Mouse (Mus musculus) A20 (cell line): ENCODE results near the gene Tsc22d3.
"Not testable (repeated sequence)": the region's sequence is repeated elsewhere in the genome, so short reads cannot be mapped to it uniquely, and the experiment has no call there.

ENCODE experiments used
- DNase-seq: peaks from one replicate; pipeline ENCODE4 v3.0.0-alpha.2; 2011; ENCODE audit warnings: low read depth, low spot score

Tsc22d3 gene

DNA sequence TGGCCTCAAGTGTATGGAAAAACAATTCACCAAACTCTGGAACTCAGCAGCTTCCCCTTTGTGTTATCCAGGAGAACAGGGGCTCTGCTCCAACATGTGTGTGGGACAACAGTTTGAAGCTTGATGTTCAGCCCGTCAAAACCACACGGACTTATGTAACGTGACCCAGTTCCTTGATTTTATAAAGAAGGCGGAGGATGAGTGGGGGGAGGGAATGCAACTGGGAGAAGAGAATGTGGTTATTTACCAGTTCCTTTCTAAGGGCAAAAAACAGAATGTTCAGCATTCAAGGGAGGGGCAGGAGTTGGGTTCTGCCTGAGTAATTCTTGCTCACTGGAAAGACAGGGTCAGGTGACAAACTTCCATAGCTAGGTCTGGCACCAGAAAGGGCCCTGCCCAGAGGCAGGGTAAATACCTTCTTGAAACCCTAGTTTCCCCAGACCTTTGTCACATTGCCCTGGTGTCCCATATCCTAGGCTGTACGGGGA is 71.3 kb downstream of the Tsc22d3 start:
- DNase-seq: no peak

GRCm38 (mm10) chrX:140527231-140527630 is 73.2 kb downstream of the Tsc22d3 start:
- no peak for DNase-seq

GRCm38 (mm10) chrX:140526253-140526618 is 74.2 kb downstream of the Tsc22d3 start:
- no peak for DNase-seq

- DNase-seq: no peak
Measured at GRCm38 (mm10) chrX:140525604-140526252, 74.7 kb downstream of the Tsc22d3 start.

- DNase-seq: no peak
Measured at GRCm38 (mm10) chrX:140524231-140524630, 76.2 kb downstream of the Tsc22d3 start.

DNA sequence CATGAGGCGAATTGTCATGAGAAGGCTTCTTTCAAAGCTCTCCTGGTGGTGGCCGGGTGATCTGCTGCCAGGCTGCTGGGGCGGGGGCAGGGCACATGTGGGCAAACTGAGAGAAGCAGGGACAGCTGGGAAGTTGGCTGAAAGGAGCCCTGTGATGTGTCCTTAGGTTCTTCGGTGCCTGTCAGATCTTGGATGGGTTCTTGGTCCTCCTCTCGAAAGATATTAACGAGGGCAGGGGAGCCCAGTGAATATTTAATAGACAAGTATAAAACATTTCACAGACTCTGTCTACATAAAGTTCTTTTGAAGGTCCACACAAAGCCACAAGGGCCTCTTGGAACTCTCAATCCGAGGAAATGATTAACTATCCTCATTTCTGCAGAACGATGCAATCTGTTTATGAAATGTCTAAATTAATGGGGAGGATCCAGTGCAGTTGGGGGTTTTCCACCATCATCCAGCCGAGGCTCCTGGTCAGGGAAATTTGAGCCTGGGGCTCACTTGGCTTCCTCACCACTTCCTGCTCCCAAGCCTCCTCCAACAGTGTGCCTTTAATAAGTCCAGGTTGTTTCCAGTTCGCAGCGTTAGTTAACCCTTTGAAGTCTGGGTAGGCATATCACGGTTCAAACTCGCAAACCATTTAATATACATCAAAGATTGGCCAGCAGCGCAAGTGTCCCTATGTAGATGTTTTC is 78.2 kb downstream of the Tsc22d3 start:
- DNase-seq: no peak

DNA sequence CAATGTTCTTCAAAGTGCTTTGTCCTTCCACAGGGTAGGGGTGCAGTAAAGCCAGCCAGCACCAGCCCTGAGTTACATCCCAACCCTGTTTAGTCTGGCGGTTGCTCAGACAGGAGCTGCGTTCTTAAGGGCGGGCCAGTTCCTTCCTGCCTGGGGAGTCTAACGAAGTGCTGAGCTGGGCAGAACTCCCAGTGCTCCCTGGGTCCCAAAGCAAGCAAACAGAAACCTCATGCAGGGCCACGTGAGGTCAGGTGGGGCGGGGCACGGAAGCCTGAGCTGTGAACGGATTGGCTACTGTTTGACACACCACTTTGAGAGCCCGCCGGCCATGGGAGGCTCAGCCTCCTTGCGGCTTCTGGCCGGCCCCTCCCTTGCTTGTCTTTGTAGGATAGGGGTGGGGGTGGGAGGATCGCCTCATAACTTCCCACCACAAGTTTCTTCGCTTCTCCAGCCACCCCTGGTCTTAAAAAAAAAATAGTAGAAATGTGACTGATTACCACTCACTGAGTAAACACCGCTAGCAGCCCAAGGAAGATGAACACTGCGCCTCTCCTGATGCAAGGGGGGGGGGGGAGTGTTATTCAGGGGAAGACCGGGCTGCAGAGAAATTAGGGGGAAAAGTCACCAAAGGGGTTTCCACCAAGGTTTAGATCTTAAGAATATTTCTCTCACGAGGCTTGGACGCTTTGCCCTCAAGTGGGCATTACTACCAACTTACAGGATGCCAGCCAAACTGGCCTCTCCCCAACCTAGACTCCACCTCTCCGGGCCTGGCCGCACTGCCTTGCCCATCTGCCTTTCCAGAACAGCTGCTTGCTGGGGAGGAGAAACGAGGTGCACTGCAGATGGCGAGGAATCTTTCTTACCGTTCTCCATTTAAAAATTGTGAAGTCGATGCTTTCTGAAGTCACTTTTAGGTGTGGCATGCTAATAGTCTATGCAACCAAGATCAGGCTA is 80.0 kb downstream of the Tsc22d3 start:
- DNase-seq: peak; percentile 84

GRCm38 (mm10) chrX:140518351-140518750 is 82.1 kb downstream of the Tsc22d3 start:
- no peak for DNase-seq

DNA sequence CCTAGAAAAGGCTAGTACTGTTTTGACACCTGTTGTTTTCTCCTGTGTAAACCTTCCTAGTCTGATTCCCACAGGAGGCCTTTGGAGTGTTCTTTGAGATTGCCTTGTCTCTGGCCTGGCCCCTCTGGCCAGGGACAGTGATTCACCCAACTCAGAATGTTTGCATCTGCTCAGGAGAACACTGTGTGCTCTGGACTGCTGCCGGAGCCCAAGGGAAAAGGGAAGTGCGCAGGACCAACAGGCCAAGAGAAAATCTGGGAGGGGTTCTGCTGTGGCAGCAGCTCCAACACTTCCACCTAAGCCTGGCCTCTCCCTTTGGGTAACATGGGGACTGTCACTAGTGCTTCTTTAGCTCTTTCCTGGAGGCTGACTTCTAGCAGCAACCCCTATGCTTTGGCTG is 87.1 kb downstream of the Tsc22d3 start:
- no peak for DNase-seq

GRCm38 (mm10) chrX:140511687-140512651 is 88.5 kb downstream of the Tsc22d3 start:
- no peak for DNase-seq

- DNase-seq: no peak
Measured at GRCm38 (mm10) chrX:140510696-140511429, 89.6 kb downstream of the Tsc22d3 start.

GRCm38 (mm10) chrX:140509817-140510216 is 90.6 kb downstream of the Tsc22d3 start:
- DNase-seq: no peak

- DNase-seq: not testable (repeated sequence)
Measured at GRCm38 (mm10) chrX:140508791-140509190, 91.7 kb downstream of the Tsc22d3 start.

- DNase-seq: no peak
Measured at GRCm38 (mm10) chrX:140507377-140507776, 93.1 kb downstream of the Tsc22d3 start.

DNA sequence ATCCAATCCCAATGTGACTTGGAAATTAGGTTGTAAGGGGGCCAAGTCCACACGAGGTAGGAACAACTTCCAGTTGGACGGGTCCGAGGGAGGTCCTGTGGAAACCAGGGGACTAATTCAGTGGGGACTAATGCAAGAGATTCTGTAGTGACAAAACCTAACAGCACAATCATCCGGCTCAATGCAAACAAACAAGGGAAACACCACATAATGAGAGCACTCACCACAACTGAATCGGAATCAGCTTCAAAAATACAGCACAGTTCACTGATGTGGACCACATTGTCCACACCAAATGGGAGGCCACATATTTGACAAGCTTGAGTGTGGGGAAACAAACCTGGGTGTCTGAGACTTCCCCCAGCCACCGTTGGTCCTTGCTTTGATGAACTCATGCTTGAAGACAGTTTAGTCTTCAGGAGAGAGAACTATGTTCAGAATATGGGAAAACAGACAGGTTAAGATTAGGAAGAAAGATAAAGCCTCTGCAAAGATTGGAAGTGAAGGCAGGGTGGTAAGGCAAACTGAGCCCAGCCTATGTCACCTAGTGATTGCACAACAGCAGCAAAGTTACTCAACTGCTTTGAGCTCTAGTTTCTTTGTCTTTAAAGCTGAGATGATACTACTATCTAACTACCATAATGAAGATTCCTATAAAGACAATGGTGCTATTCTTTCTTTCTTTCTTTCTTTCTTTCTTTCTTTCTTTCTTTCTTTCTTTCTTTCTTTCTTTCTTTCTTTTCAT is 93.9 kb downstream of the Tsc22d3 start:
- DNase-seq: no peak

GRCm38 (mm10) chrX:140505497-140506238 is 94.8 kb downstream of the Tsc22d3 start:
- peak; percentile 82 for DNase-seq

- peak; percentile 79 for DNase-seq
Measured at GRCm38 (mm10) chrX:140503905-140504304, 96.6 kb downstream of the Tsc22d3 start.

DNA sequence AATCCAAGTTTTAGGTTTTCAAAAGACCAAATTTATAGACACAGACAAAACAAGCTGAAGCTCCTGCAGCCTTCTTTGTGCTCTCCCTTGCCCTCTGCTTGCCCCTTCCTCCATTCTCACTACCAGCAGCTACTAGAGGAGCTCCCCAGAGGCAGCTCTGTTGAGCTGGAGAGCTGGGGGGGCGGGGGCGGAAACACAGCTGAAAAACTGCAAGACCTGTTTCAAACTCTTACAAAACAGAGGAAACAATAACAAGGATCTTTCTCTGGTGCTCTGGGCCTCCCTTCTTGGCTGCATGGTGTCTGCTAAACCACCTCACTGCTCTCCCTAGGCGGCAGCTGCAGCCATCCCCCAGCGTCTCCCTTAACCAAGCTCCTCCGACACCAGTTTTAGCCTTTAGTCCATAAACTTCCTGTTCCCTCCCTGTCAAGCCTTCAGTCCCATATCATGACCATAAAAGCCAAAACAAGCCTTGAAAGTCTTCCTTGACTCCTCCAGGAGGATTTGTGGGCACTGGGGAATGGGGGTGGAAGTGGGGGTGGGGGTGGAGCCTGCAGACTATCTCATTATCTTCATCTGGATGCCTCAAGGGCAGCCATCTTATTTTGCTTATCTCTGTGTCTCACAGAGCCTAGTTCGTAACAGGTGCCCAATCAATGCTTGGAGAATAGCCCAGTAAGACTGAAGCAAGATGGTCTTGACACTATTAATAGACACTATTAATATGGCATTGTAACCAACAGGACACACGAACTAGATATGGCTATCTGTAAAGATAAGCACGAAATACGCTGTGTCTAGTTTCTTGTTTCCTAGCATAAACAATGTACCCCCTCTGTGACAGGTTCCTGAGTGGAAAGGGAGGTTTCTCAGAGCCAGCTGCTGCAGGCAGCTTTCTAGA is 98.8 kb downstream of the Tsc22d3 start:
- DNase-seq: no peak
